Mouse (Mus musculus) spleen, embryonic (tissue): ENCODE results near the gene Abca3.

ENCODE experiments used
- CTCF ChIA-PET: fragments of 350-600 bp; sonication (Branson Sonifier 250); formaldehyde crosslinking; loops from one replicate; lab custom pipeline; 2022; lab: Charles Lee

Gene Abca3

GRCm38 (mm10) chr17:24378496-24378895 lies 26.7 kb downstream of the Abca3 start:
- CTCF ChIA-PET, result no interaction called here

- CTCF ChIA-PET, result no interaction called here
Measured at GRCm38 (mm10) chr17:24383789-24384188, 32.0 kb downstream of the Abca3 start.

GRCm38 (mm10) chr17:24388711-24389110 lies 37.0 kb downstream of the Abca3 start:
- CTCF ChIA-PET, result no interaction called here

GRCm38 (mm10) chr17:24389865-24390264 lies 38.1 kb downstream of the Abca3 start:
- CTCF ChIA-PET, result no interaction called here

GRCm38 (mm10) chr17:24391149-24391548 lies 39.4 kb downstream of the Abca3 start:
- CTCF ChIA-PET, result no interaction called here

- CTCF ChIA-PET, result no interaction called here
Measured at GRCm38 (mm10) chr17:24393527-24393926, 41.8 kb downstream of the Abca3 start.

GRCm38 (mm10) chr17:24394456-24394855 lies 42.7 kb downstream of the Abca3 start:
- CTCF ChIA-PET, result no interaction called here

- CTCF ChIA-PET, result no interaction called here
Measured at GRCm38 (mm10) chr17:24402371-24402770, 50.6 kb downstream of the Abca3 start.

- CTCF ChIA-PET, result no interaction called here
Measured at GRCm38 (mm10) chr17:24407116-24407803, 55.5 kb downstream of the Abca3 start.

GRCm38 (mm10) chr17:24413557-24414211 lies 61.9 kb downstream of the Abca3 start:
- CTCF ChIA-PET, result interaction anchor here (0.6 to 0.7 kb wide), 2 partner anchors 14 to 60 kb away, joined by 3 to 4 read pairs; no protein-coding TSS in a partner anchor

- CTCF ChIA-PET, result no interaction called here
Measured at GRCm38 (mm10) chr17:24414230-24414976, 62.7 kb downstream of the Abca3 start, which contains the start of gene Rnps1. TSS of gene Rnps1 (plus strand) at chr17:24414565.

GRCm38 (mm10) chr17:24415011-24415410 lies 63.3 kb downstream of the Abca3 start:
- CTCF ChIA-PET, result no interaction called here

GRCm38 (mm10) chr17:24416051-24416652 lies 64.4 kb downstream of the Abca3 start:
- CTCF ChIA-PET, result interaction anchor here (1.2 kb wide), 1 partner anchor 22 kb away, joined by 3 read pairs; no protein-coding TSS in a partner anchor

GRCm38 (mm10) chr17:24423114-24423513 lies 71.4 kb downstream of the Abca3 start:
- CTCF ChIA-PET, result no interaction called here

GRCm38 (mm10) chr17:24424489-24424888 lies 72.7 kb downstream of the Abca3 start:
- CTCF ChIA-PET, result no interaction called here

GRCm38 (mm10) chr17:24425326-24425725 lies 73.6 kb downstream of the Abca3 start:
- CTCF ChIA-PET, result interaction anchor here (0.6 kb wide), 1 partner anchor 213 kb away, joined by 3 read pairs; no protein-coding TSS in a partner anchor

GRCm38 (mm10) chr17:24425905-24426304 lies 74.2 kb downstream of the Abca3 start:
- CTCF ChIA-PET, result no interaction called here

GRCm38 (mm10) chr17:24426471-24427169 lies 74.9 kb downstream of the Abca3 start, which contains the start of gene Eci1:
TSS of gene Eci1 (plus strand) at chr17:24426641.
- CTCF ChIA-PET, result interaction anchor here (0.5 kb wide), 1 partner anchor 7 kb away, joined by 5 read pairs; no protein-coding TSS in a partner anchor

GRCm38 (mm10) chr17:24427170-24427557 lies 75.4 kb downstream of the Abca3 start:
- CTCF ChIA-PET, result interaction anchor here (0.5 kb wide), 1 partner anchor 8 kb away, joined by 5 read pairs; no protein-coding TSS in a partner anchor

- CTCF ChIA-PET, result interaction anchor here (0.6 to 0.7 kb wide), 3 partner anchors 283 to 1457 kb away, joined by 4 to 12 read pairs (median 10); no protein-coding TSS in a partner anchor
Measured at GRCm38 (mm10) chr17:24429201-24429983, 77.6 kb downstream of the Abca3 start.
